Mouse (Mus musculus) liver, embryonic 14.5 days (tissue): Measurements from ENCODE around the gene Slc22a14.
"Not testable (repeated sequence)": the region's sequence is repeated elsewhere in the genome, so short reads cannot be mapped to it uniquely, and the experiment has no call there.

Experiments used
- CTCF ChIP-seq: IDR thresholded peaks from 2 replicates; pipeline ENCODE4 v1.5.1; 2016; ENCODE audit warnings: antibody characterized with exemption, low read depth, control low read depth
- EP300 ChIP-seq: IDR thresholded peaks from 2 replicates; pipeline ENCODE4 v1.6.1; 2016; ENCODE audit warnings: antibody characterized with exemption, low read depth

- TF ChIP-seq CTCF: peak; percentile 8; the same call in 1 of the 2 replicates
- TF ChIP-seq EP300: not testable (repeated sequence)
Observed at GRCm38 (mm10) chr9:119274814-119275213, 90.5 kb downstream of the Slc22a14 start.
